Mouse (Mus musculus): Measurements from ENCODE around the gene Ghrh.

DNA sequence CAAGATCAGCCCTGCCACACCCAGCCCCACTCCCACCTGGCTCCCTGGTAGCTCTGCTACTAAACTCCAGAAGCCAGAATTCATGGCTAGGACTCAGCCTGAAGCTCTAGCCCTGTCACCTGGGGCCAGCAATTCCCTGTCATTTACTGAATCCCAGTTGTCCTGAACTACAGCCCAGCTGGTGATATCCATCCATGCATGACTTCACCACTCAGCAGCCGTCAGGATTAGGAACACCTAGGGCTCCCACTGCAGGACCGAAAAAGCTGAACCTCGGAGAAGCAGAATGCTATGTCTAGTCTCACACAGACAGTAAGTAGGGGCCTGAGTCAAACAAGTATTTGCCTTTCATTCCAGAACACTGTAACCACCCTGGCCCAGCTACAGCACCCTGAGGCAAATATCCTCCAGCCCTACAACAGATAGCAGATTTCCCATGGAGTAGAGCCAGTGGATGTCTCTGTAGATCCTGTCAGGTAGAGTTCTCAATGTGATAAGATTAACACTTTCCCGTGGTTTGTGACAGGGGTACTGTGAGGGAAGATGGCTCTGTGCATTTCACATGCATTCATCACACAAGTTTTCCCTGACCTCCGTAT is 4.9 kb downstream of the Ghrh start:
- TF ChIP-seq CTCF (IDR thresholded peaks at IDR 0.05; ENCODE audit: control insufficient read depth, insufficient read depth, insufficient read length), result no peak
- no peak for TF ChIP-seq MYOD1 (IDR thresholded peaks at IDR 0.05; ENCODE audit: control insufficient read depth, insufficient read length, low read depth)
- no peak for TF ChIP-seq CEBPB (IDR thresholded peaks at IDR 0.05; ENCODE audit: low read depth)
- no peak for TF ChIP-seq MAX (IDR thresholded peaks at IDR 0.05)
- no peak for TF ChIP-seq USF1 (IDR thresholded peaks at IDR 0.05; ENCODE audit: low read depth)
- TF ChIP-seq MYOG (IDR thresholded peaks at IDR 0.05; ENCODE audit: control insufficient read depth, extremely low read depth, insufficient read length), result no peak

Data from C2C12 (cell line).